Mouse (Mus musculus) gastrocnemius, adult 18-20 months (tissue): ENCODE results near the gene Muc4. TPM values are rescaled to one million over a fixed set of nuclear protein-coding genes. Genes with fewer than 3 reads are reported as not detected.

ENCODE experiments used
- DNase-seq: peaks from one replicate; pipeline ENCODE4 v3.0.0; 2021; ENCODE audit warnings: low spot score
- total RNA-seq, 2 experiments: library from RNA; stranded (reverse); gene quantifications; 2 replicates each; pipeline ENCODE4 v1.2.3; 2021

Muc4 gene
- total RNA-seq, 2 experiments from 2014 or later, result 0.02 to 0.41 TPM

GRCm38 (mm10) chr16:32803901-32804300 is 68.2 kb downstream of the Muc4 start:
- no peak for DNase-seq

- no peak for DNase-seq
Measured at GRCm38 (mm10) chr16:32805151-32805550, 69.5 kb downstream of the Muc4 start.

- no peak for DNase-seq
Measured at GRCm38 (mm10) chr16:32807408-32808185, 71.9 kb downstream of the Muc4 start.

GRCm38 (mm10) chr16:32810321-32810720 is 74.6 kb downstream of the Muc4 start, which contains the start of gene Smbd1:
Smbd1 (minus strand) TSS chr16:32810477.
- no peak for DNase-seq

GRCm38 (mm10) chr16:32812888-32813361 is 77.2 kb downstream of the Muc4 start:
- DNase-seq, result peak; percentile 91

- DNase-seq, result no peak
Measured at GRCm38 (mm10) chr16:32813362-32813761, 77.7 kb downstream of the Muc4 start.

- DNase-seq, result no peak
Measured at GRCm38 (mm10) chr16:32813771-32814170, 78.1 kb downstream of the Muc4 start.

GRCm38 (mm10) chr16:32814539-32814938 is 78.9 kb downstream of the Muc4 start:
- DNase-seq, result peak; percentile 59

- peak; percentile 78 for DNase-seq
Measured at GRCm38 (mm10) chr16:32815160-32815605, 79.5 kb downstream of the Muc4 start.

GRCm38 (mm10) chr16:32818036-32818435 is 82.3 kb downstream of the Muc4 start:
- no peak for DNase-seq

GRCm38 (mm10) chr16:32818441-32818840 is 82.8 kb downstream of the Muc4 start:
- DNase-seq, result no peak

- peak; percentile 74 for DNase-seq
Measured at GRCm38 (mm10) chr16:32821772-32822449, 86.2 kb downstream of the Muc4 start.

- DNase-seq, result no peak
Measured at GRCm38 (mm10) chr16:32822450-32822827, 86.8 kb downstream of the Muc4 start.

GRCm38 (mm10) chr16:32822881-32823280 is 87.2 kb downstream of the Muc4 start:
- DNase-seq, result no peak

GRCm38 (mm10) chr16:32823487-32823886 is 87.8 kb downstream of the Muc4 start:
- DNase-seq, result peak; percentile 62

GRCm38 (mm10) chr16:32824061-32824460 is 88.4 kb downstream of the Muc4 start:
- DNase-seq, result no peak

- DNase-seq, result no peak
Measured at GRCm38 (mm10) chr16:32825380-32825779, 89.7 kb downstream of the Muc4 start.

- DNase-seq, result no peak
Measured at GRCm38 (mm10) chr16:32826521-32826920, 90.8 kb downstream of the Muc4 start.

- DNase-seq, result no peak
Measured at GRCm38 (mm10) chr16:32829104-32829503, 93.4 kb downstream of the Muc4 start.

- DNase-seq, result no peak
Measured at GRCm38 (mm10) chr16:32831501-32831900, 95.8 kb downstream of the Muc4 start.
